Mouse (Mus musculus): ENCODE data around the gene Ldlr. TPM values are rescaled to one million over a fixed set of nuclear protein-coding genes. Genes with fewer than 3 reads are reported as not detected.
"Not testable (repeated sequence)": the region's sequence is repeated elsewhere in the genome, so short reads cannot be mapped to it uniquely, and the experiment has no call there.

Ldlr gene
- polyA plus RNA-seq, 1 experiment from 2014 or later, result 20.4 TPM

GRCm38 (mm10) chr9:21759718-21760117 lies 36.4 kb downstream of the Ldlr start:
- H3K27ac ChIP-seq (replicated peaks), result no peak overlapping the region; the same call in 1 of the 2 replicates
- WGBS, result under 1% methylated on average over 20 of the region's 20 CpGs
- no peak for ATAC-seq (ENCODE audit: extremely low read depth, insufficient number of reproducible peaks, low FRiP score, low TSS enrichment)

GRCm38 (mm10) chr9:21760155-21761088 lies 37.1 kb downstream of the Ldlr start, which contains the start of gene Spc24:
TSS of gene Spc24 (minus strand) at chr9:21760303.
- ATAC-seq (ENCODE audit: extremely low read depth, insufficient number of reproducible peaks, low FRiP score, low TSS enrichment), result peak; percentile 85
- peak within 1 kb of the TSS; percentile 87 for H3K9ac ChIP-seq
- H3K27me3 ChIP-seq (replicated peaks), result no peaks in the 10 kb centered on the region
- H3K9me3 ChIP-seq, result no peaks in the 10 kb centered on the region
- peaks cover 46% of the 10 kb centered on the region for H3K4me1 ChIP-seq
- under 1% methylated on average over 52 of the region's 54 CpGs for WGBS
- H3K4me2 ChIP-seq, result peak within 1 kb of the TSS; percentile 74
- peaks cover 22% of the 10 kb centered on the region for H3K36me3 ChIP-seq
- H3K4me3 ChIP-seq, result peak within 1 kb of the TSS; percentile 83
- peak within 1 kb of the TSS; percentile 51 for H3K27ac ChIP-seq (replicated peaks)

More at GRCm38 (mm10) chr9:21759718-21760117, 36.4 kb downstream of the Ldlr start:
- Histone ChIP-seq H3K9me3 (no peaks in the 10 kb centered on the region), H3K27me3 (replicated peaks) (no peaks in the 10 kb centered on the region), H3K4me3 (peak overlapping the region; percentile 83), H3K9ac (peak overlapping the region; percentile 87), H3K36me3 (peaks cover 27% of the 10 kb centered on the region), H3K4me2 (peak overlapping the region; percentile 74), H3K4me1 (peaks cover 52% of the 10 kb centered on the region)

GRCm38 (mm10) chr9:21762135-21762534 lies 38.9 kb downstream of the Ldlr start:
- Histone ChIP-seq H3K4me2 (no peak overlapping the region), H3K9ac (peak overlapping the region; percentile 33; the same call in 1 of the 2 replicates), H3K4me3 (no peak overlapping the region), H3K27me3 (replicated peaks) (no peaks in the 10 kb centered on the region), H3K4me1 (peaks cover 46% of the 10 kb centered on the region), H3K36me3 (peaks cover 18% of the 10 kb centered on the region), H3K9me3 (no peaks in the 10 kb centered on the region), H3K27ac (replicated peaks) (peak overlapping the region; percentile 71)
- ATAC-seq (ENCODE audit: extremely low read depth, insufficient number of reproducible peaks, low FRiP score, low TSS enrichment), result no peak

- no peaks in the 10 kb centered on the region for H3K9me3 ChIP-seq
- H3K27ac ChIP-seq (replicated peaks), result peak overlapping the region; percentile 32; the same call in 1 of the 2 replicates
- no peak overlapping the region for H3K4me2 ChIP-seq
- H3K4me1 ChIP-seq, result peaks cover 56% of the 10 kb centered on the region
- WGBS, result 88% methylated on average over 6 of the region's 6 CpGs
- H3K36me3 ChIP-seq, result peaks cover 33% of the 10 kb centered on the region
- ATAC-seq (ENCODE audit: extremely low read depth, insufficient number of reproducible peaks, low FRiP score, low TSS enrichment), result no peak
- H3K27me3 ChIP-seq (replicated peaks), result no peaks in the 10 kb centered on the region
- no peak overlapping the region for H3K9ac ChIP-seq
- H3K4me3 ChIP-seq, result no peak overlapping the region
Measured at GRCm38 (mm10) chr9:21764084-21764999, 41.1 kb downstream of the Ldlr start.

GRCm38 (mm10) chr9:21767896-21768295 lies 44.6 kb downstream of the Ldlr start:
- Histone ChIP-seq H3K4me2 (no peak overlapping the region), H3K36me3 (peaks cover 67% of the 10 kb centered on the region), H3K4me1 (peaks cover 40% of the 10 kb centered on the region), H3K27ac (replicated peaks) (peak overlapping the region; percentile 87), H3K4me3 (no peak overlapping the region), H3K27me3 (replicated peaks) (no peaks in the 10 kb centered on the region), H3K9me3 (no peaks in the 10 kb centered on the region), H3K9ac (peak overlapping the region; percentile 40; the same call in 1 of the 2 replicates)
- ATAC-seq (ENCODE audit: extremely low read depth, insufficient number of reproducible peaks, low FRiP score, low TSS enrichment), result no peak
- WGBS, result 64% methylated on average over 11 of the region's 11 CpGs

- Histone ChIP-seq H3K36me3 (peaks cover 75% of the 10 kb centered on the region), H3K4me2 (peak overlapping the region; percentile 18; the same call in 1 of the 2 replicates), H3K4me1 (peaks cover 35% of the 10 kb centered on the region), H3K9ac (peak overlapping the region; percentile 55; the same call in 1 of the 2 replicates), H3K4me3 (no peak overlapping the region), H3K9me3 (no peaks in the 10 kb centered on the region), H3K27me3 (replicated peaks) (no peaks in the 10 kb centered on the region), H3K27ac (replicated peaks) (peak overlapping the region; percentile 87)
- ATAC-seq (ENCODE audit: extremely low read depth, insufficient number of reproducible peaks, low FRiP score, low TSS enrichment), result no peak
- 35% methylated on average over 13 of the region's 13 CpGs for WGBS
Measured at GRCm38 (mm10) chr9:21768511-21769411, 45.5 kb downstream of the Ldlr start.

GRCm38 (mm10) chr9:21769558-21770183 lies 46.4 kb downstream of the Ldlr start:
- H3K27ac ChIP-seq (replicated peaks), result peak overlapping the region; percentile 87
- no peak overlapping the region for H3K4me2 ChIP-seq
- peaks cover 30% of the 10 kb centered on the region for H3K4me1 ChIP-seq
- peak overlapping the region; percentile 37 for H3K9ac ChIP-seq
- H3K4me3 ChIP-seq, result no peak overlapping the region
- 50% methylated on average over 26 of the region's 26 CpGs for WGBS
- H3K36me3 ChIP-seq, result peaks cover 84% of the 10 kb centered on the region
- no peaks in the 10 kb centered on the region for H3K27me3 ChIP-seq (replicated peaks)
- H3K9me3 ChIP-seq, result no peaks in the 10 kb centered on the region
- 0 out of 2 replicates have a peak, but pooled peaks have one; percentile 27 for ATAC-seq (ENCODE audit: extremely low read depth, insufficient number of reproducible peaks, low FRiP score, low TSS enrichment)

GRCm38 (mm10) chr9:21773396-21773795 lies 50.1 kb downstream of the Ldlr start:
- Histone ChIP-seq H3K4me1 (peaks cover 18% of the 10 kb centered on the region), H3K36me3 (peaks cover 94% of the 10 kb centered on the region)
- WGBS, result 78% methylated on average over 5 of the region's 5 CpGs
- not testable (repeated sequence) for H3K27me3 ChIP-seq (replicated peaks); H3K27ac ChIP-seq (replicated peaks); H3K9me3 ChIP-seq; ATAC-seq (ENCODE audit: extremely low read depth, insufficient number of reproducible peaks, low FRiP score, low TSS enrichment); H3K4me2 ChIP-seq; H3K9ac ChIP-seq; H3K4me3 ChIP-seq

- 86% methylated on average over 16 of the region's 16 CpGs for WGBS
- H3K4me3 ChIP-seq, result no peak overlapping the region
- H3K27ac ChIP-seq (replicated peaks), result no peak overlapping the region
- no peak for ATAC-seq (ENCODE audit: extremely low read depth, insufficient number of reproducible peaks, low FRiP score, low TSS enrichment)
- no peak overlapping the region for H3K4me2 ChIP-seq
- H3K4me1 ChIP-seq, result peaks cover 9% of the 10 kb centered on the region
- peaks cover 95% of the 10 kb centered on the region for H3K36me3 ChIP-seq
- H3K9ac ChIP-seq, result no peak overlapping the region
- no peaks in the 10 kb centered on the region for H3K27me3 ChIP-seq (replicated peaks)
- no peaks in the 10 kb centered on the region for H3K9me3 ChIP-seq
Measured at GRCm38 (mm10) chr9:21774353-21774752, 51.1 kb downstream of the Ldlr start.

- ATAC-seq (ENCODE audit: extremely low read depth, insufficient number of reproducible peaks, low FRiP score, low TSS enrichment), result no peak
- H3K27ac ChIP-seq (replicated peaks), result no peak overlapping the region
- WGBS, result 87% methylated on average over 3 of the region's 3 CpGs
Measured at GRCm38 (mm10) chr9:21777726-21778125, 54.4 kb downstream of the Ldlr start.

More at GRCm38 (mm10) chr9:21777726-21778125, 54.4 kb downstream of the Ldlr start:
- Histone ChIP-seq H3K4me3 (no peak overlapping the region), H3K27me3 (replicated peaks) (no peaks in the 10 kb centered on the region), H3K9ac (no peak overlapping the region), H3K9me3 (no peaks in the 10 kb centered on the region), H3K4me1 (peaks cover 13% of the 10 kb centered on the region), H3K36me3 (peaks cover 90% of the 10 kb centered on the region), H3K4me2 (no peak overlapping the region)

All from heart, embryonic 13.5 days (tissue).